Comparison of ENCODE assay signal across 23 mouse cellular contexts in the genomic region with DNA sequence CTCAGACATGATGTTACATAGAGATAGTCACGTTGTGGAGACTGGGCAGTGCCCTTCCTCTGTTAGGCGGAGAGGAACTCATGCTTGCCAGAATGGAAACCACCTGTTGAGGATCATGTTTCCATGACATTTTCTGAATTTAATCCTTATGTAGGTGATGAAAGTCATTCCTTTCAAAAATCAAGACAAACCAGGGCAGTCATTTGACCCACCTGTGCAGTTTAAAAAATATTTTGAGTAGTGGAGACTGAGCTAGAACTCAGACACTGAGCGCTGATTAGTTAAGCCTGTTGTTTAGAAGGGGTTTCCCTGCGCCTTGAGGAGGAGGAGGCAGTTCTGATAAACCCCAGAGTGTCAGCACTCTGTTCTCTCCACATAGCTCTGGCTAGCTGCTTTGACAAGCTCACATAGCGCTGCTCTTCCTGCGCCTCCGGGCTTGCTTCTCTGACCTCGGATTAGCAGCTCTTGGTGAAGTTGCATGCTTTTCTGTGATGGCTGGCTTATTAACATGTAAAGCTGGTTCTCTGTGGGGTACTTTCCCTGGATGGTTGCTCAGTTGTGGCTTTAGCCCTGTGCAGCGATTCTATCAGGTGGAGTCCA. TPM values are rescaled to one million over a fixed set of nuclear protein-coding genes. Genes with fewer than 3 reads are reported as not detected.
A peak's percentile ranks its signal among the peaks of the same experiment; 100 is the strongest.
DNase-seq lines count a peak whose midpoint lies in the region; ATAC-seq and TF ChIP-seq lines count a peak whose summit lies in the region.
"Had no signal": no experiment of that assay in that cellular context is flagged by ENCODE, and none has a peak within 500 bp of the region (broad histone marks: within the 10 kb centered on the region; RNA-seq: fewer than 3 reads in every experiment).

No protein-coding gene starts in this region.

- H3K9me3 ChIP-seq in forebrain, embryonic 10.5 days = no peaks in the 10 kb centered on the region
- no peaks in the 10 kb centered on the region for H3K9me3 ChIP-seq in forebrain, embryonic 16.5 days (ENCODE audit: control insufficient read depth, low read length)
- H3K9me3 ChIP-seq in CH12.LX (replicated peaks; ENCODE audit: low read length) = no peaks in the 10 kb centered on the region
- H3K9me3 ChIP-seq in embryonic facial prominence, embryonic 10.5 days = no peaks in the 10 kb centered on the region
- no peaks in the 10 kb centered on the region for H3K9me3 ChIP-seq in limb, embryonic 11.5 days (ENCODE audit: control insufficient read depth, low read length)
- H3K9me3 ChIP-seq: heart, embryonic 13.5 days; neural tube, embryonic 13.5 days had no signal

- TF ChIP-seq EP300 in CH12.LX (IDR thresholded peaks at IDR 0.05; ENCODE audit: low read length) = no peak; the same call in 1 of the 2 replicates

- H3K9ac ChIP-seq in forebrain, embryonic 16.5 days (replicated peaks; ENCODE audit: low read depth, low read length) = no peak overlapping the region
- H3K9ac ChIP-seq in CH12.LX (ENCODE audit: insufficient read depth, low read depth) = no peak overlapping the region
- no peak overlapping the region for H3K9ac ChIP-seq in limb, embryonic 11.5 days (ENCODE audit: low read length)
- H3K9ac ChIP-seq: heart, embryonic 13.5 days; neural tube, embryonic 13.5 days had no signal

- 43% methylated on average over 9 of the region's 9 CpGs for WGBS in forebrain, embryonic 10.5 days
- 46% methylated on average over 9 of the region's 9 CpGs for whole genome bisulfite sequencing in forebrain, embryonic 16.5 days
- WGBS in embryonic facial prominence, embryonic 10.5 days = 29% methylated on average over 9 of the region's 9 CpGs
- 40% methylated on average over 9 of the region's 9 CpGs for WGBS in limb, embryonic 11.5 days
- WGBS in cerebellum, adult 2 months = 61% methylated on average over 9 of the region's 9 CpGs

- no peak overlapping the region for H3K4me2 ChIP-seq in forebrain, embryonic 16.5 days (ENCODE audit: low read length)
- H3K4me2 ChIP-seq in CH12.LX (ENCODE audit: insufficient read depth, low read depth, poor library complexity, severe bottlenecking) = no peak overlapping the region
- no peak overlapping the region for H3K4me2 ChIP-seq in limb, embryonic 11.5 days (ENCODE audit: low read depth, severe bottlenecking)
- H3K4me2 ChIP-seq: heart, embryonic 13.5 days; neural tube, embryonic 13.5 days had no signal

- H3K79me2 ChIP-seq in CH12.LX (replicated peaks; ENCODE audit: control insufficient read depth, extremely low read depth, insufficient read depth, poor library complexity, severe bottlenecking) = no peaks in the 10 kb centered on the region

- H3K4me3 ChIP-seq in forebrain, embryonic 10.5 days = no peak overlapping the region
- no peak overlapping the region for H3K4me3 ChIP-seq in forebrain, embryonic 16.5 days (replicated peaks; ENCODE audit: low read length)
- H3K4me3 ChIP-seq in CH12.LX (replicated peaks in 1 of 3; ENCODE audit: low read depth in 2 of 3, low read length in 2 of 3, poor library complexity in 1 of 3) = no peak overlapping the region
- H3K4me3 ChIP-seq in embryonic facial prominence, embryonic 10.5 days = no peak overlapping the region
- H3K4me3 ChIP-seq in limb, embryonic 11.5 days (ENCODE audit: low read depth, low read length) = no peak overlapping the region
- H3K4me3 ChIP-seq in cerebellum, adult 2 months (replicated peaks; ENCODE audit: insufficient read depth, low read depth, low read length) = no peak overlapping the region
- H3K4me3 ChIP-seq: heart, embryonic 13.5 days; layer of hippocampus, adult 2 months; neural tube, embryonic 13.5 days had no signal

- H3K36me3 ChIP-seq in forebrain, embryonic 10.5 days (replicated peaks) = peaks cover 29% of the 10 kb centered on the region
- H3K36me3 ChIP-seq in forebrain, embryonic 16.5 days (ENCODE audit: control insufficient read depth, insufficient read depth) = peaks cover 10% of the 10 kb centered on the region
- H3K36me3 ChIP-seq in CH12.LX (replicated peaks in 1 of 2; ENCODE audit: control insufficient read depth in 1 of 2, insufficient read depth in 1 of 2, low read length in 1 of 2) = peaks cover 6 to 50% of the 10 kb centered on the region in 2 experiments
- H3K36me3 ChIP-seq in embryonic facial prominence, embryonic 10.5 days (replicated peaks) = peaks cover 6% of the 10 kb centered on the region; the same call in 1 of the 2 replicates
- no peaks in the 10 kb centered on the region for H3K36me3 ChIP-seq in limb, embryonic 11.5 days (ENCODE audit: control insufficient read depth, insufficient read depth, low read length)

- dilution Hi-C loops in CH12.LX (cut with MboI; ENCODE audit: extremely low pct_ligation_motif_present, extremely low pct_unique_long_range_greater_than_20kb, low sequenced_read_pairs) = no loop called here

- H3K4me1 ChIP-seq in forebrain, embryonic 10.5 days = peaks cover 22% of the 10 kb centered on the region
- no peaks in the 10 kb centered on the region for H3K4me1 ChIP-seq in forebrain, embryonic 16.5 days (replicated peaks; ENCODE audit: control insufficient read depth, insufficient read depth, low read length)
- H3K4me1 ChIP-seq in CH12.LX (ENCODE audit: control insufficient read depth in 1 of 2, insufficient read depth in 2 of 2) = peaks cover 4 to 24% of the 10 kb centered on the region in 2 experiments; a peak in 3 of 4 replicates
- H3K4me1 ChIP-seq in embryonic facial prominence, embryonic 10.5 days = peaks cover 53% of the 10 kb centered on the region
- H3K4me1 ChIP-seq in limb, embryonic 11.5 days (ENCODE audit: control insufficient read depth, insufficient read depth, low read length) = peaks cover 13% of the 10 kb centered on the region; the same call in 1 of the 2 replicates
- no peaks in the 10 kb centered on the region for H3K4me1 ChIP-seq in cerebellum, adult 2 months (ENCODE audit: control insufficient read depth, insufficient read depth, low read length)
- H3K4me1 ChIP-seq: neural tube, embryonic 13.5 days had no signal

- in situ Hi-C loops in CH12.LX (cut with MboI; ENCODE audit: low pct_ligation_motif_present, low pct_unique_long_range_greater_than_20kb, low sequenced_read_pairs) = no loop called here

- H3K27me3 ChIP-seq in forebrain, embryonic 10.5 days (ENCODE audit: poor library complexity, severe bottlenecking) = no peaks in the 10 kb centered on the region
- no peaks in the 10 kb centered on the region for H3K27me3 ChIP-seq in forebrain, embryonic 16.5 days (replicated peaks; ENCODE audit: control insufficient read depth, insufficient read depth, low read length)
- no peaks in the 10 kb centered on the region for H3K27me3 ChIP-seq in CH12.LX (replicated peaks)
- H3K27me3 ChIP-seq in embryonic facial prominence, embryonic 10.5 days (replicated peaks; ENCODE audit: low read depth, poor library complexity, severe bottlenecking) = no peaks in the 10 kb centered on the region
- no peaks in the 10 kb centered on the region for H3K27me3 ChIP-seq in limb, embryonic 11.5 days (ENCODE audit: control insufficient read depth, insufficient read depth, low read length)
- H3K27me3 ChIP-seq in cerebellum, adult 2 months (ENCODE audit: control insufficient read depth, insufficient read depth, low read length) = no peaks in the 10 kb centered on the region
- H3K27me3 ChIP-seq: heart, embryonic 13.5 days; neural tube, embryonic 13.5 days; Patski had no signal

- no peak for TF ChIP-seq CTCF in CH12.LX (conservative IDR thresholded peaks at IDR 0.05 in 1 of 2, IDR thresholded peaks at IDR 0.05 in 1 of 2; ENCODE audit: low read depth in 2 of 2, low read length in 2 of 2)
- no peak for TF ChIP-seq CTCF in cerebellum, adult 2 months (IDR thresholded peaks at IDR 0.05; ENCODE audit: borderline replicate concordance, insufficient read depth, low read depth, low read length)

- DNase-seq in forebrain, embryonic 10.5 days (ENCODE audit: extremely low spot score, low spot score) = peak; percentile 32
- peak; percentile 58 for DNase-seq in CH12.LX (ENCODE audit: extremely low read depth)
- peak; percentile 68 for DNase-seq in embryonic facial prominence, embryonic 10.5 days (ENCODE audit: low spot score)
- DNase-seq in limb, embryonic 11.5 days (ENCODE audit: low spot score) = peak; percentile 38
- DNase-seq in cerebellum, adult 2 months = no peak
- no peak for DNase-seq in spleen, adult 12 weeks (ENCODE audit: low spot score)
- DNase-seq in cerebellum, postnatal 4 days (ENCODE audit: low spot score in 2 of 2) = no peak
- DNase-seq: adrenal gland, postnatal 10 days; cerebellum, postnatal 14 days; heart, postnatal 36 days; kidney, adult 11 months; lung, adult 18-20 months; lung, postnatal 14 days; right cerebral cortex, postnatal 14 days; thymus, adult 2 months had no signal

- no peak for TF ChIP-seq RAD21 in CH12.LX (IDR thresholded peaks at IDR 0.05; ENCODE audit: low read depth, low read length)

- ATAC-seq in forebrain, embryonic 16.5 days = no peak
- ATAC-seq in limb, embryonic 11.5 days (ENCODE audit: insufficient number of reproducible peaks, low FRiP score, low TSS enrichment, low read depth) = peak; percentile 57; the same call in 1 of the 2 replicates
- ATAC-seq: activated CD4-positive, CD25-positive, alpha-beta regulatory T cell, adult 4 months; hindbrain, embryonic 16.5 days; Patski had no signal

- H3K27ac ChIP-seq in forebrain, embryonic 10.5 days = 0 out of 2 replicates have a peak overlapping the region, but pooled peaks have one; percentile 31
- no peak overlapping the region for H3K27ac ChIP-seq in forebrain, embryonic 16.5 days (ENCODE audit: low read length)
- H3K27ac ChIP-seq in CH12.LX (ENCODE audit: insufficient read depth, low read depth) = peak overlapping the region; percentile 50
- H3K27ac ChIP-seq in embryonic facial prominence, embryonic 10.5 days (replicated peaks) = peak overlapping the region; percentile 69
- H3K27ac ChIP-seq in limb, embryonic 11.5 days (replicated peaks; ENCODE audit: low read depth, low read length) = peak overlapping the region; percentile 42; the same call in 1 of the 2 replicates
- no peak overlapping the region for H3K27ac ChIP-seq in cerebellum, adult 2 months (ENCODE audit: insufficient read depth, low read length)
- H3K27ac ChIP-seq: heart, embryonic 13.5 days; kidney, postnatal 0 days; layer of hippocampus, adult 2 months; neural tube, embryonic 13.5 days had no signal

- TF ChIP-seq POLR2A in CH12.LX (IDR thresholded peaks at IDR 0.05; ENCODE audit: low read depth, low read length) = no peak
- no peak for TF ChIP-seq POLR2A in cerebellum, adult 2 months (IDR thresholded peaks at IDR 0.05; ENCODE audit: borderline replicate concordance, insufficient read depth, low read length)

TF ChIP-seq in CH12.LX, 34 proteins besides CTCF, POLR2A, EP300 and RAD21 (continues in another document):
- no peak for TF ChIP-seq NRF1 (IDR thresholded peaks at IDR 0.05; ENCODE audit: low read depth, low read length)

RNA-seq across cellular contexts. Expression of a gene that starts 22.2 kb away (rescaled TPM):
- 19.7 and 21.0 TPM in 2 replicates for polyA plus RNA-seq in forebrain, embryonic 10.5 days (2016; fragmentation: Nextera tagmentation; extraction: Ambion mirVana)
- 37.5 and 39.6 TPM in 2 replicates for polyA plus RNA-seq in forebrain, embryonic 16.5 days (2015; fragmentation: Nextera tagmentation; extraction: Ambion mirVana)
- total RNA-seq in CH12.LX (2012; rRNA removed) (13.3 and 15.9 TPM in 2 replicates), CH12.LX (2014; rRNA removed) (11.9 and 13.6 TPM in 2 replicates)
- 11.9 and 17.6 TPM in 2 replicates for polyA plus RNA-seq in CH12.LX (2012; ENCODE audit: insufficient read length, low read depth)
- 16.4 and 16.6 TPM in 2 replicates for polyA plus RNA-seq in embryonic facial prominence, embryonic 10.5 days (2016; fragmentation: Nextera tagmentation; extraction: Ambion mirVana)
- 15.1 and 17.7 TPM in 2 replicates for polyA plus RNA-seq in limb, embryonic 11.5 days (2014; fragmentation: Nextera tagmentation; extraction: Ambion mirVana)
- polyA plus RNA-seq in cerebellum, adult 2 months (2012; rRNA removed) = 26.3 and 27.1 TPM in 2 replicates

Comparison
In these comparisons a context has a peak if more than half of its experiments do, and no peak if none do; other contexts are left out.
1. H3K27ac ChIP-seq: peak in forebrain, embryonic 10.5 days (single experiment), CH12.LX (single experiment), embryonic facial prominence, embryonic 10.5 days (single experiment) and limb, embryonic 11.5 days (single experiment); none in forebrain, embryonic 16.5 days (single experiment) and cerebellum, adult 2 months (single experiment).
2. DNase-seq: peak in forebrain, embryonic 10.5 days (single experiment), CH12.LX (single experiment), embryonic facial prominence, embryonic 10.5 days (single experiment) and limb, embryonic 11.5 days (single experiment); none in cerebellum, adult 2 months (0 of 2), spleen, adult 12 weeks (single experiment) and cerebellum, postnatal 4 days (0 of 2).